Mouse (Mus musculus) urinary bladder, adult 18-20 months (tissue): ENCODE data around the gene Fam189a2.

Experiments used
- DNase-seq, 2 experiments: peaks; one replicate each; pipeline ENCODE4 v3.0.0; 2022; ENCODE audit warnings: low spot score in 2 of 2, mixed read lengths in 2 of 2

The Fam189a2 gene

GRCm38 (mm10) chr19:23972881-23973649 is 57.8 kb downstream of the Fam189a2 start:
- no peak for DNase-seq

GRCm38 (mm10) chr19:23971391-23971790 is 59.4 kb downstream of the Fam189a2 start:
- no peak for DNase-seq

GRCm38 (mm10) chr19:23970374-23970773 is 60.4 kb downstream of the Fam189a2 start:
- no peak for DNase-seq

- DNase-seq: no peak
Observed at GRCm38 (mm10) chr19:23968862-23969225, 62.0 kb downstream of the Fam189a2 start.

GRCm38 (mm10) chr19:23968125-23968861 is 62.5 kb downstream of the Fam189a2 start:
- DNase-seq: no peak

GRCm38 (mm10) chr19:23967156-23967555 is 63.7 kb downstream of the Fam189a2 start:
- peak in 1 of 2 experiments; percentile 71 for DNase-seq

GRCm38 (mm10) chr19:23966376-23966775 is 64.4 kb downstream of the Fam189a2 start:
- DNase-seq: no peak

GRCm38 (mm10) chr19:23964401-23964910 is 66.4 kb downstream of the Fam189a2 start:
- DNase-seq: no peak

- DNase-seq: peak in 1 of 2 experiments; percentile 48
Observed at GRCm38 (mm10) chr19:23961516-23961915, 69.3 kb downstream of the Fam189a2 start.

- no peak for DNase-seq
Observed at GRCm38 (mm10) chr19:23960831-23961447, 69.9 kb downstream of the Fam189a2 start.

- no peak for DNase-seq
Observed at GRCm38 (mm10) chr19:23960275-23960674, 70.5 kb downstream of the Fam189a2 start.

GRCm38 (mm10) chr19:23959870-23960269 is 70.9 kb downstream of the Fam189a2 start:
- no peak for DNase-seq

GRCm38 (mm10) chr19:23958925-23959324 is 71.9 kb downstream of the Fam189a2 start:
- no peak for DNase-seq

GRCm38 (mm10) chr19:23957563-23957962 is 73.3 kb downstream of the Fam189a2 start:
- no peak for DNase-seq

- no peak for DNase-seq
Observed at GRCm38 (mm10) chr19:23956299-23956975, 74.4 kb downstream of the Fam189a2 start.

GRCm38 (mm10) chr19:23955461-23955860 is 75.4 kb downstream of the Fam189a2 start:
- DNase-seq: no peak

- DNase-seq: no peak
Observed at GRCm38 (mm10) chr19:23948301-23949000, 82.4 kb downstream of the Fam189a2 start.

GRCm38 (mm10) chr19:23947871-23948270 is 82.9 kb downstream of the Fam189a2 start:
- DNase-seq: no peak

GRCm38 (mm10) chr19:23946751-23947150 is 84.1 kb downstream of the Fam189a2 start:
- DNase-seq: no peak

- no peak for DNase-seq
Observed at GRCm38 (mm10) chr19:23946026-23946685, 84.7 kb downstream of the Fam189a2 start.

- no peak for DNase-seq
Observed at GRCm38 (mm10) chr19:23942886-23943285, 87.9 kb downstream of the Fam189a2 start.
